Mouse (Mus musculus): ENCODE measurements around the gene Pak1. TPM values are rescaled to one million over a fixed set of nuclear protein-coding genes. Genes with fewer than 3 reads are reported as not detected.

The Pak1 gene
- polyA plus RNA-seq (2015; fragmentation: Illumina TruSeq; extraction: RNeasy Lipid Tissue Mini Kit (QIAGEN cat#74804); ENCODE audit: insufficient read depth, low replicate concordance): 37.2 TPM

DNA sequence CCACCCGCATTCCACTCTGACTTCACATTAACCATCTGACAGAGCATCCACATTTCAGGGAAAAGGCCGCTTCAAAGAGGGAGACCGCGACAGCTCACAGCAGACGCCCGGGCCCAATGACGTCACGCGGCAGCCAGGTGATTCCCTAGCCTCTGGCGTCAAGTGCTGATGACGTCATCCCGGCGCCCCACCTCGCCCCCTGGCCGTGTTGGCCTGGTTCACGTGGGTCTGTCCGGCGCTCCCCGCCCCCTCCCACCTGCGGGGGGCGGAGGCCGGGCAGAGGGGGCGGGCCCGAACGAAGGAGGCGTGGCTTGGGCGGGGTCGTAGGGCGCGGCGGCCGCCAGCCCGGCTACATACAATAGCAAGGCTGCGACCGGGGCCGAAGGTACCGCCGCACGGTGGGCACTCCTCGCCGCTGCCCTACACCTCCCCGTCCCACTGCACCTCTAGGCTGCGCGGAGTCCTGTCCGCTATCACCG lies at the start of gene Pak1:
Gene Pak1, plus strand, starts transcription at position 352 of the 479 bp plus-strand sequence.

GRCm38 (mm10) chr7:97919742-97920141 lies 131.4 kb downstream of the Pak1 start, which contains the start of gene Gdpd4:
Gene Gdpd4, plus strand, starts transcription at chr7:97919955.

Other genes with a start within 250 kb of the Pak1 start
- 18.8 TPM for gene Aamdc, start 209.0 kb upstream of the Pak1 start, polyA plus RNA-seq (2015; fragmentation: Illumina TruSeq; extraction: RNeasy Lipid Tissue Mini Kit (QIAGEN cat#74804); ENCODE audit: insufficient read depth, low replicate concordance)
- gene Rsf1, start 208.7 kb upstream of the Pak1 start, polyA plus RNA-seq (2015; fragmentation: Illumina TruSeq; extraction: RNeasy Lipid Tissue Mini Kit (QIAGEN cat#74804); ENCODE audit: insufficient read depth, low replicate concordance): 35.5 TPM
- 83.9 TPM for gene Clns1a, start 91.9 kb upstream of the Pak1 start, polyA plus RNA-seq (2015; fragmentation: Illumina TruSeq; extraction: RNeasy Lipid Tissue Mini Kit (QIAGEN cat#74804); ENCODE audit: insufficient read depth, low replicate concordance)
- gene Aqp11, start 50.3 kb upstream of the Pak1 start, polyA plus RNA-seq (2015; fragmentation: Illumina TruSeq; extraction: RNeasy Lipid Tissue Mini Kit (QIAGEN cat#74804); ENCODE audit: insufficient read depth, low replicate concordance): 0.25 TPM
- not detected for gene Gdpd4, start 131.4 kb downstream of the Pak1 start, polyA plus RNA-seq (2015; fragmentation: Illumina TruSeq; extraction: RNeasy Lipid Tissue Mini Kit (QIAGEN cat#74804); ENCODE audit: insufficient read depth, low replicate concordance)